Mouse (Mus musculus) hindbrain, postnatal 0 days (tissue): ENCODE measurements around the gene Ankrd44. TPM values are rescaled to one million over a fixed set of nuclear protein-coding genes. Genes with fewer than 3 reads are reported as not detected.

Experiments
- ATAC-seq: fragments of 200-750 bp; cut with Nextera tagmentation; 2 replicates; pipeline ENCODE4 v1.8.0; 2017; ENCODE audit warnings: mild to moderate bottlenecking, moderate TSS enrichment, moderate library complexity
- DNase-seq: peaks from one replicate; pipeline ENCODE4 v3.0.0-alpha.2; 2015; ENCODE audit warnings: low spot score
- H3K27ac ChIP-seq: fragments of 300-500 bp; sonication (generic); 2 replicates; pipeline ENCODE4 v1.5.1; 2014; ENCODE audit warnings: mild to moderate bottlenecking
- H3K27me3 ChIP-seq: fragments of 300-500 bp; sonication (generic); 2 replicates; pipeline ENCODE4 v1.6.1; 2014; ENCODE audit warnings: low read length, mixed read lengths; ENCODE audit not compliant: insufficient read depth
- H3K36me3 ChIP-seq: fragments of 300-500 bp; sonication (generic); 2 replicates; pipeline ENCODE4 v1.6.1; 2014; ENCODE audit warnings: low read length, mixed read lengths; ENCODE audit not compliant: insufficient read depth
- H3K4me1 ChIP-seq: fragments of 300-500 bp; sonication (generic); 2 replicates; pipeline ENCODE4 v1.6.1; 2014; ENCODE audit warnings: antibody characterized with exemption, low read length, mixed read lengths; ENCODE audit not compliant: insufficient read depth
- H3K4me2 ChIP-seq: fragments of 300-500 bp; sonication (generic); 2 replicates; pipeline ENCODE4 v1.6.1; 2014; ENCODE audit warnings: low read depth, mild to moderate bottlenecking, low read length, moderate library complexity, mixed read lengths
- H3K4me3 ChIP-seq: fragments of 300-500 bp; sonication (generic); 2 replicates; pipeline ENCODE4 v1.5.1; 2014; ENCODE audit warnings: low read length
- H3K9ac ChIP-seq: fragments of 300-500 bp; sonication (generic); replicated peaks from 2 replicates; pipeline ENCODE4 v1.6.1; 2014; ENCODE audit warnings: mild to moderate bottlenecking, low read length, moderate library complexity, mixed read lengths
- H3K9me3 ChIP-seq: fragments of 300-500 bp; sonication (generic); 2 replicates; pipeline ENCODE4 v1.6.1; 2016; ENCODE audit warnings: low read length, mixed read lengths
- CTCF ChIP-seq: IDR thresholded peaks from 2 replicates; pipeline ENCODE4 v1.5.1; 2016; ENCODE audit warnings: antibody characterized with exemption, control low read depth, low read depth
- WGBS: fragments of 180-500 bp; shearing (Covaris S2); extraction: QIAGEN DNeasy Blood & Tissue Kit; methylation state at CpG from one replicate; pipeline ENCODE4 v1.1.7; 2014; 5-methylcytosine and 5-hydroxymethylcytosine counted together
- polyA plus RNA-seq: library from polyadenylated mRNA; unstranded; fragments of >200 nt; fragmentation: Nextera tagmentation; extraction: Ambion mirVana; gene quantifications from 2 replicates; pipeline ENCODE4 v1.2.1, GENCODE M21; 2015
- total RNA-seq: library from RNA; depleted of rRNA; stranded (reverse); fragments of >200 nt; gene quantifications from 2 replicates; pipeline ENCODE4 v1.2.3, GENCODE M21; 2014

Ankrd44 gene
- total and polyA plus RNA-seq, 2 experiments from 2014 or later: 13.7 to 82.9 TPM

DNA sequence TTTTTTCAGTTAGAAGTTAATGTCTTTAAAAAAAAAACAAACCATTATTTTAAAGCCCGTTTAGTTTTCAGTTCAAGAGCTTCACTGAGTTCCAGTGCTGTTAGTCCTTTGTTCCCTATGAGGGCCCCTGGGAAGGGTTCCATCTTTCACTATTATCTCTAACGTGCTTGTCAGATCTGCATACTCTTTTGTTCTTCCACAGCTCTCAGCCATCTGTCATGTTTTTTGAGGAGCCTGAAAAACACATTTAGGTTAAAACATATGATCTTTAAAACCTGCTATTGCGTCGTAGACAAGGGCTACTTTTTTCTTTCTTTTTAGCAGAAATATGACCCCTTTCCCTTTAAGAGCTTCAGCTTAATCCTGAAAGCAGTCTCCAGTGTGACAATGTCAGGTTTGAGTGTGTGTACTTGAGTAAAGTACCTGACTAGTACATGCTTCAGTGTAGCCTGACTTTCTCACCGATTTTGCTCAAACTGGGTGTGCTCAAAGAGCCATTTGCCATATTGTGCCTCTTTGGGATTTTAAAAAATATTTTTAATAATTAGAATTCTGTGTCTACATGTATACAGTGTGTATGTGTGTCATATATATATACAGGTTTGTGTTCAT lies 285.9 kb downstream of the Ankrd44 start:
- Histone ChIP-seq H3K27me3 (no peaks in the 10 kb centered on the region), H3K27ac (no peak overlapping the region; the same call in 1 of the 2 replicates), H3K36me3 (no peaks in the 10 kb centered on the region), H3K4me1 (no peaks in the 10 kb centered on the region), H3K9me3 (no peaks in the 10 kb centered on the region), H3K4me3 (no peak overlapping the region), H3K9ac (no peak overlapping the region), H3K4me2 (no peak overlapping the region)
- 14% methylated on average over 5 of the region's 5 CpGs for WGBS
- TF ChIP-seq CTCF: no peak
- peak; percentile 57 for DNase-seq
- 0 out of 2 replicates have a peak, but pooled peaks have one; percentile 24 for ATAC-seq

DNA sequence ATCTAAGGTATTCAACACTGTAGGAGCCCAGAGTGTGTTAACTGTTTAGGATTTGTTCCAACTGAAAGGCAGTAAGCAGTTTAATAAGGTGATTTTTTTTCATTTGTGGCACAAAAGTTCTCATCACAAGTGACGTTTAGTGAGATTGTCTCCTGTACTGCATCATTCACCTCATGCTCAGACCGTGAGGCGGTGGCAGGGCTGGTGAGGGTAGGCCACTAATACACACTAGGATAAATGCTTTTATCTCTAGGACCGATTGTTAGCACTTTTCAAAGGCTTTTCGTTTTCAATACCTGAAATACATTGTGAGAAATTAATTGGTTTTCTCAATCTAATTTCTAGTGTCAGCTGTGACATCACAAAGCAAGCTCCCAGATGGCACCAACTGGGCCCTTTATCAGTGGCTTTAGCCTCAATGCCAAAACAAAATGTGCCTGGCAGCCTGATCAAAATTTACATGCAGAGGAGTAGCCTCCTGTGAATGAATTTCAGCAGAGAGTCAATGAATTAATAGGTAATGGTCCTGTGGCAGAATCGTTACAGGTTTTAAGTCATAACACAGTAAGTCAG lies 286.6 kb downstream of the Ankrd44 start:
- Histone ChIP-seq H3K9ac (no peak overlapping the region), H3K36me3 (no peaks in the 10 kb centered on the region), H3K27me3 (no peaks in the 10 kb centered on the region), H3K4me2 (no peak overlapping the region), H3K4me3 (no peak overlapping the region), H3K4me1 (no peaks in the 10 kb centered on the region), H3K9me3 (no peaks in the 10 kb centered on the region), H3K27ac (peak overlapping the region; percentile 46)
- no peak for TF ChIP-seq CTCF
- ATAC-seq: peak; percentile 81
- WGBS: 34% methylated on average over 6 of the region's 6 CpGs
- peak; percentile 54 for DNase-seq

DNA sequence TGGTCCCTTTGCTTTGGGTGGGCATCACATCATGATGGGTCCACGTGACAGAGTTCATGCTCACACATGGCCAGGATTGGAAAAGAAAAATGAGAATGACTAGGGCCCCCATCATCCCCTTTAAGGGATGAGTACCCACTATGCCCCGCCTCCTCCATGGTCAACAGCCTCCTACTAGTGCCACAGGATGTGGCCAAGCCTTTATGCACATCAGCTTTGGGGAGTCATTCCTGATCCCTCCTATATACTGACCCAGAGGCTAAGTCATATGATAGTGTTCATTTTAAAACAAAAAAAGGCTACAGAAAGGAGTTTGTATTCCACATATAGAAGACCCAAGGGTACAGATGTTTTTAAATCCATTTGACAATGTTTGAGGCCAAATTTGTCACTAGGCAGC lies 287.1 kb downstream of the Ankrd44 start:
- H3K27me3 ChIP-seq: no peaks in the 10 kb centered on the region
- no peak for TF ChIP-seq CTCF
- no peak for DNase-seq
- 92% methylated on average over 2 of the region's 2 CpGs for WGBS
- H3K4me2 ChIP-seq: no peak overlapping the region
- H3K36me3 ChIP-seq: no peaks in the 10 kb centered on the region
- peak overlapping the region; percentile 46; the same call in 1 of the 2 replicates for H3K27ac ChIP-seq
- H3K9ac ChIP-seq: no peak overlapping the region
- H3K9me3 ChIP-seq: no peaks in the 10 kb centered on the region
- 0 out of 2 replicates have a peak, but pooled peaks have one; percentile 16 for ATAC-seq
- no peak overlapping the region for H3K4me3 ChIP-seq
- H3K4me1 ChIP-seq: no peaks in the 10 kb centered on the region

DNA sequence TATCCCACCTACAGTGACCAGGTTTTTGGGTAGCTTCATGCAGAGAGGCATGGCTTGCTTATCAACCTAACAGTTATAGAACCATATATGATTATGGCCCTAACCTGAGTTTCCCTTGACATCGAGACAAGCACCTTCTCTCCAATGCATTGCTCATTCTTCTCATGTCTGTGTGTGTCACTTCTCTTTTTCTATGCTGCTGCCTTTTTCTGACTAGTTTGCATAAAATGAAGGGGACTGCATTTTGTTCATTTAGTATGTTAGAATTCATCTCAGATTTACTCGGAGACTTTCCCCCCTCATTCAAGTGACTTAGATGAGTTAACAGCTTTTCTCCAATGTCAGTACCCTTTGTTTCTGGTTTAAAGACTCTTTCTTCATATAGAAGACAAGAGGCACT lies 288.8 kb downstream of the Ankrd44 start:
- Histone ChIP-seq H3K27me3 (no peaks in the 10 kb centered on the region), H3K9ac (no peak overlapping the region), H3K27ac (no peak overlapping the region), H3K36me3 (no peaks in the 10 kb centered on the region), H3K4me2 (no peak overlapping the region), H3K4me1 (no peaks in the 10 kb centered on the region), H3K4me3 (no peak overlapping the region), H3K9me3 (no peaks in the 10 kb centered on the region)
- WGBS: 86% methylated on average over 2 of the region's 2 CpGs
- ATAC-seq (no peak), DNase-seq (no peak)
- TF ChIP-seq CTCF: no peak

DNA sequence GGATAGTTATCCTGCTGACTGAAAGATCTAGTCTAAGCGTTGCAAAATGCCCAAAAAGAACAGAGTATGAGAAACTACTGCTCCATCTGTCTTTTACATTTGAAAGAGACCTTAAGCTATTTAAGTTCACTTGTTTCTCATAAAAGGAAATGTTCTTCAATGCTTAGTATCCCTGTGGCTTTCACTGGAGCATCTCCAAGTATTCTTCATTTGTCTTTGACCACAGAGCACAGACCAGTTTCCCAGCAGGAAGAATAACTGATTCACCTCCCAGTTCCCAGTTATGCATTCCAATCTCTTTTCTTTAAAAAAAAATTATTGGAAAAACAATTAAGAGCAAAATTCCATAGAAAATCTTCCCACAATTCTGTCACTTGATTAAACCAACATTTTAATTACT lies 297.1 kb downstream of the Ankrd44 start:
- ATAC-seq (no peak), DNase-seq (no peak)
- no peak overlapping the region for H3K4me2 ChIP-seq
- H3K9ac ChIP-seq: no peak overlapping the region
- no peaks in the 10 kb centered on the region for H3K36me3 ChIP-seq
- no peaks in the 10 kb centered on the region for H3K4me1 ChIP-seq
- 34% methylated on average over 1 of the region's 1 CpGs for WGBS
- TF ChIP-seq CTCF: no peak
- no peaks in the 10 kb centered on the region for H3K9me3 ChIP-seq
- H3K27me3 ChIP-seq: no peaks in the 10 kb centered on the region
- H3K27ac ChIP-seq: no peak overlapping the region
- H3K4me3 ChIP-seq: no peak overlapping the region

DNA sequence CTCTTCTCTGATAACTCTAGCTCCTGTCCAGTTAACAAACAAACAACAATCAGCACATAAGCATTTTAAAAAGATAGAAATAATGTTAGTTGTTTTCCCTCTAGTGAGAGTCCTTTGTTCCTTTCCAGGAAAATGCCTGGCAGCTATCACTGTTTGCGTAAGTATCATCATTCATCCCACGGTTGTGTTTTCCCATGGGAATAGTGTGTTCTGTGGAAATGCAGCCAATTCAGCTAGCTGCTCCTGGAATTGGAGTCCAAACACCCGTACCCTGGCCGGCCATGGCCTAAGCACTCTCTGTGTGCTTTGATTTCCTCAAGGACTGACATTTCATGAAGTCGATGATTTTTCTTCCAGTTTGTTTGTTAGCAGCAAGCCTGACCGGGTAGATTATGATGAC lies 311.2 kb downstream of the Ankrd44 start:
- ATAC-seq (no peak), DNase-seq (peak; percentile 12)
- no peak for TF ChIP-seq CTCF
- H3K27me3 ChIP-seq: no peaks in the 10 kb centered on the region
- H3K9me3 ChIP-seq: no peaks in the 10 kb centered on the region
- no peaks in the 10 kb centered on the region for H3K4me1 ChIP-seq
- H3K9ac ChIP-seq: no peak overlapping the region
- no peak overlapping the region for H3K27ac ChIP-seq
- H3K36me3 ChIP-seq: no peaks in the 10 kb centered on the region
- 73% methylated on average over 6 of the region's 6 CpGs for WGBS
- no peak overlapping the region for H3K4me2 ChIP-seq
- H3K4me3 ChIP-seq: no peak overlapping the region

DNA sequence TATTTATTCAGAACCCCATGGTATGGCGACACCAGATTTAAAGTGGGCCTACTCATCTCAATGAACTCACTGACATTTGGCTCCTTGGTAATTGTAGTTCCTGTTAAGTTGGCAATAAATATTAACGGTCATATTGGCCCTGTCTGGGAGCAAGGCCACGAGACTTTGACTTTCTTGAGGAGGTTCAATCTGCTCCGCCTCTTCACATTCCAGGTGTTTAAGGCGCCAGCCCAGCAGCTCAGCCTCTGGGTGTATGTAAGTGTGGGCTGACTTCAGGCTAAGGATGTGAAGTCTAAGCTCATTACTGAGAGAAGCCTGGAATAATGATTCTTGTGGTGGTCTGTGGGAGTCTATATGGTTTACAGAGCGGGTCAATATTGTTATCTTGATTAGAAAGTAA lies 313.8 kb downstream of the Ankrd44 start:
- Histone ChIP-seq H3K4me3 (no peak overlapping the region), H3K36me3 (no peaks in the 10 kb centered on the region), H3K27me3 (no peaks in the 10 kb centered on the region), H3K4me2 (no peak overlapping the region), H3K4me1 (no peaks in the 10 kb centered on the region), H3K27ac (no peak overlapping the region), H3K9me3 (no peaks in the 10 kb centered on the region), H3K9ac (no peak overlapping the region)
- no peak for DNase-seq
- no peak for ATAC-seq
- 80% methylated on average over 6 of the region's 6 CpGs for WGBS
- no peak for TF ChIP-seq CTCF
